Mouse (Mus musculus): ENCODE data around the gene Cox14. TPM values are rescaled to one million over a fixed set of nuclear protein-coding genes. Genes with fewer than 3 reads are reported as not detected.
"Not testable (repeated sequence)": the region's sequence is repeated elsewhere in the genome, so short reads cannot be mapped to it uniquely, and the experiment has no call there.

The Cox14 gene
- total RNA-seq, 2 experiments from 2014 or later, result 145 to 166 TPM

DNA sequence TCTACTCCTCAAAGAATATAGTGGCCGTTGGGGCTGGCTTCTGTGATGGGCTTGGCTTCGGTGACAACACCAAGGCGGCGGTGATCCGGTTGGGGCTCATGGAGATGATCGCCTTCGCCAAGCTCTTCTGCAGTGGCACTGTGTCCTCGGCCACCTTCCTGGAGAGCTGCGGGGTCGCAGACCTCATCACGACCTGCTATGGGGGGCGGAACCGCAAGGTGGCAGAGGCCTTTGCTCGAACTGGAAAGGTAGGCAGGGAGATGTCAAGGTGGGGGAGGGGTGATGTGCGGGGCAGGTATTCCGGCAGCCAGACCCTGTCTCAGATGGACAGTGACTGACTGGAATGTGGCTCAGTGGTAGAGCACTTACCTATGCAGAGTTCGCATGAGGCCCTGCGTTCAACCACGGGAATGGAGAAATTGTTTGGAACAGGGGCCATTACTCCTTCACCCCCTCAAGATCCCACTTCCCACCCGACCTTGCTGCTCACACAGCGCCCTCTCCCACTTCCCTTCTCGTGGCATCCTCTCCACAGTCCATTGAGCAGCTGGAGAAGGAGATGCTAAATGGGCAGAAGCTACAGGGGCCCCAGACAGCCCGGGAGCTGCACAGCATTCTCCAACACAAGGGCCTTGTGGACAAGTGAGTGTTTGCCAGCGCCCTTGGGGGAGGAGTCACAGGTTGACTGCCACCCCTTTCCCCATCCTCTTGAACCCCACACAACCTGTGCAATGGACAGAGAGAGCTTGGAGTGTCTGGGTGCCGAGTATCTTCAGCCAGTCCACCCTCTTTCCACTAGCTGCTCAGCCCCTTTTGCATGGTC is 3.3 kb upstream of the Cox14 start:
- intact Hi-C loops (cut with DNase I), result no loop called here
- Histone ChIP-seq H3K4me3 (peak overlapping the region; percentile 98), H3K27ac (peak overlapping the region; percentile 96)
- TF ChIP-seq CTCF (IDR thresholded peaks at IDR 0.05), result no peak
- no peak for DNase-seq

DNA sequence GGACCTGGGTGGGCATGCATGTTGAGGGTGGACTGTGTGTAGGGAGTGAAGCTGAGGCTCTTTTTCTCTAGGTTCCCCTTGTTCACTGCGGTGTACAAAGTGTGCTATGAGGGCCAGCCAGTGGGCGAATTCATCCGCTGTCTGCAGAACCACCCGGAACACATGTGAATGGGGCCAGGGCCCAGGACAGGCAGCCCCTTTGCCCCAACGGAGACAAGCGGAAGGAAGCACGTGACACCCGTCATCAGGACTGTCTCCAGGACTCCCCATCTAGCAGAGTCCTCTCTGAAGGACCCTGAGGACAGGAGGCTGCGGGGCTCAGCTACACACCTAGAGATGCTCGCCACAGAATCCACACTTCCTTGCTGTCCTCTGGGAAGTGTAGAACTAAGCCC is 2.3 kb upstream of the Cox14 start:
- DNase-seq, result no peak
- H3K4me3 ChIP-seq, result peak overlapping the region; percentile 98
- intact Hi-C loops (cut with DNase I), result no loop called here
- no peak for TF ChIP-seq CTCF (IDR thresholded peaks at IDR 0.05)
- peak overlapping the region; percentile 96 for H3K27ac ChIP-seq

DNA sequence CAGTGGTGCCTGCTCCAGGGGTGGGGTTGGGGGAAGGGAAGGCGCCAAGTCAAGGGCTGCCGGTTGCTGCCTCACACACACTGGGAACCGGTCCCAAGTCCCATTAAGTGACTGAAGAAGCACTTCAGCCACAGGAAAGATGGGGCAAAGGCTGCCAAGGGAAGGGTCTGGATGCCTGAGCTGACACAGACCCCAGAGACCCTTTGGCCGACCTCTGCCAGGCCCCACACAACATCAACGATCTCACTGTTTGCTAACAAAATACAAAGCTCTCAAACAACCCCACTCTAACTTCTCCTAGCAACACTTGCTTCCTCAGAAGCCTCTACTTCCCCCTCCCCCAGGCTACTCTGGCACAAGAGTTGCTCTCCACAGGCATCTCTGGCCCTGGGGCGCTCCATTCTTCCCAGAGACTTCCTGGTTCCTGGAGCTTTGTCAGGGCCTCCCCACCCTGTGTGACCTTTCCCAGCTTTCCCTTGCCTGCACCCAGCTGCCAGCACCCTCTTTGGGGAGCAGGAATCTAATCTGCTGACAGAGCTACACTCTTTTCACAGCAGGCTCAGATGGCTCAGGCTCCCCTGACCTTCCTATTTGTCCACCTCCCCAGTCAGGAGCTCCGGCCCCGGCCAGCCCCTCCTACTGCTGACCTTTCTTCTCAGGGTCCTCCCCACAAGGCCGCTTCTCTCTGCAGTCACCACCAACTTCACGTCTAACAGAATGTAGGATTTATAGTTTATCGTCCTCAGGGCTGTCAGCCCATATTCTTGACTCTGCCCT is 1.7 kb upstream of the Cox14 start:
- H3K4me3 ChIP-seq, result peak overlapping the region; percentile 98
- DNase-seq, result peak; percentile 90
- intact Hi-C loops (cut with DNase I), result no loop called here
- no peak for TF ChIP-seq CTCF (IDR thresholded peaks at IDR 0.05)
- peak overlapping the region; percentile 96 for H3K27ac ChIP-seq

DNA sequence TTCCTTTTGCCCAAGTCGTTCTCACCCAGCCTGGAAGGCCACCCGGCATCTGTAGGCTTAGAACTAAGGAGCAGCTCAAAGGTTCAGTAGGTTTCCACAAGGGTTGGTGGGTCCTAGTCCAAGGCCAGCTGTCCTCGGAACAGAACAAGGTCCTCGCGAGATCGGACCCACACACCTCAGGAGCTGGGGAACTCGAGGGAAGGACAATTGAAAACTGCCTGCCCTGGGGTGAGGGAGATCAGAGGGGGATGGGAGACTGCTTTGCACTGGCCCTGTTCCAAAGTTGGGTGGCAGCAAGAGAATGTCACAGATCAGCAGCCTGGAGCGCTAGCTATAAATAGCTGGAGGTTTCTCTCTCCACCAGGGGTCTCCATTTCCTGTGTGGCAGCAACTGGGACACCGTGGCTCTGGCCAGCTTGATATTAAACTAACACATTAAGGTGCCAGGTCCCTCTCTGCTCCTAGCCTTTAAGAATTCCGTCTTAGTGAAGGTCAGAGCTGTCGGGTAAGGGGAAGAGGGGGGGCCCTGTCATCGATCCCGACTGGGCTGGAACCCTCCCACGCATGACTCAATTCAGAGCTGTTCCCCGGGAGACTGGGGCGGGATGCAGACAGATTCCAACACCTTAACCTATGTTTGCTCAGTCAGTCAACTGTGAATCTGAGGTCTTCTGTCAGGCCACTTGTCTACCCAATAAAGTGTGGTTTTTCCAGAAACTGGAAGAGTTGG is 961 bp upstream of the Cox14 start:
- TF ChIP-seq CTCF (IDR thresholded peaks at IDR 0.05), result peak; percentile 64
- peak overlapping the region; percentile 96 for H3K27ac ChIP-seq
- DNase-seq, result peak; percentile 90
- intact Hi-C loops (cut with DNase I), result loop anchor here (5.0 kb wide), 1 partner anchor 178 kb away; no protein-coding TSS in a partner anchor
- peak overlapping the region; percentile 98 for H3K4me3 ChIP-seq

DNA sequence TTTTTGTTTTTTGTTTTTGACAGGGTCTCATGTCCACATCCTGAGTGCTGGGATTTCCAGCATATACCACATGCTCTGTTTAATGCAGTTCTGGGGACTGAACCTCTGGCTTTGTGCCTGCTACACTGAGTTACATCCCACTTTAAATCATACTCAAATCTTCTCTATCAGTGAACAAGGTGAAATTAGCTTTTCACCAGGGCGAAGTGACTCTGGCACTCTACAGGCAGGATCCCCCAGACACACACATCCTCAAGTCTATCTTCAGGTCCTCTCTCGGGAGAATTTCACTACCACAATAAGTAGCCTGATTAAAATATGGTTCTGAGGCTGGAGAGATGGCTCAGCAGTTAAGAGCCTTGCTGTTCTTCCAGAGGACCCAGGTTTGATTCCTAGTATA is 1.1 kb downstream of the Cox14 start:
- no peak for TF ChIP-seq CTCF (IDR thresholded peaks at IDR 0.05)
- DNase-seq, result no peak

DNA sequence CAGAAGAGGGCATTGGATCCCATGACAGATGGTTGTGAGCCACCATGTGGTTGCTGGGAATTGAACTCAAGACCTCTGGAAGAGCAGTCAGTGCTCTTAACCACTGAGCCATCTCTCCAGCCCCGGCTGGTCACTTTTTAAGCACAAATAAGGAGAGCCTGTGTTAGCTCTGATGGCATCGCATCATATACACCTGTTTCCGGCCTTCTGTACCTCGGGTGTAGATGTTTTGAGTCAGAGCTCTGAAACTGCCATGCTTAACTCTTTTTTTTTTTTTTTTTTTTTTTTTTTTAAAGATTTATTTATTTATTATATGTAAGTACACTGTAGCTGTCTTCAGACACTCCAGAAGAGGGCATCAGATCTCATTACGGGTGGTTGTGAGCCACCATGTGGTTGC is 1.6 kb downstream of the Cox14 start:
- intact Hi-C loops (cut with DNase I), result loop anchor here (5.0 kb wide), 1 partner anchor 175 kb away; no protein-coding TSS in a partner anchor
- Histone ChIP-seq H3K27ac (peak overlapping the region; percentile 96; the same call in 1 of the 2 replicates), H3K4me3 (peak overlapping the region; percentile 98)
- not testable (repeated sequence) for DNase-seq

More for the DNA sequence above, 1.1 kb downstream of the Cox14 start:
- intact Hi-C loops (cut with DNase I), result loop anchor here (5.0 kb wide), 1 partner anchor 176 kb away; no protein-coding TSS in a partner anchor
- Histone ChIP-seq H3K4me3 (peak overlapping the region; percentile 98), H3K27ac (peak overlapping the region; percentile 96)

DNA sequence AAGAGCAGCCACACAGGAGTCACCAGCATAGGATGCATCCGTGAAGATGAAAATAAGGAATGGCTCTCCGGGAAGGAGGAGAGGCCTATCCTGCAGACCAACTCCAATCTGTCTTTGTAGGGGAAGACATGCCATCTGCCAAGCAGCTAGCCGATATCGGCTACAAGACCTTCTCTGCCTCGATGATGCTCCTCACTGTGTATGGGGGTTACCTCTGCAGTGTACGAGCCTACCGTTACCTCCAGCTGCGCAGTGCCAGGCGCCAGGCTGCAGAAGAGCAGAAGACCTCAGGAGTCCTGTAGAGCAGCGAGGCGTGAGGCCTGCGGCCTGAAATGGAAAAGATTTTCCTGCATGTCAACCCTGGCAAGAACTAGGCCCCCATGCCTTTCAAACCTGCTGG is 2.1 kb downstream of the Cox14 start:
- intact Hi-C loops (cut with DNase I), result loop anchor here (5.0 kb wide), 1 partner anchor 175 kb away; no protein-coding TSS in a partner anchor
- Histone ChIP-seq H3K4me3 (peak overlapping the region; percentile 15; the same call in 1 of the 2 replicates), H3K27ac (no peak overlapping the region)
- DNase-seq, result no peak
- no peak for TF ChIP-seq CTCF (IDR thresholded peaks at IDR 0.05)

DNA sequence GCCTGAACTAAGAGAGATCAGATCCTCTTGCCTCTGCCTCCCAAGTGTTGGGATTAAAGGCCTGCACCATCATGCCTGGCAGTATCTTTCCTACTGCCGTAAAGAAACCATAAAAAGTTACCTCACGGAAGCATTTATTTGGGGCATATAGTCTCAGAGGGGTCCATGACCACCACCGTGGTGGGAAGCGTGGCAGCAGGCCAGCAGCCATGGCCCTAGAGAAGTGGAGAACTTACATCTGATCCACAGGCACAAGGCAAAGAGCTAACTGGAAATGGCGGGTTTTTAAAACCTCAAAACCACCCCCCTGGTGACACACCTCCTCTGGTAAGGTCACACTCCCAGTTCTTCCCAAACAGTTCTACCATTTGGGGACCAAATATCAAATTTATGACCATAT is 2.8 kb downstream of the Cox14 start:
- H3K27ac ChIP-seq, result no peak overlapping the region
- DNase-seq, result peak; percentile 39
- H3K4me3 ChIP-seq, result no peak overlapping the region
- TF ChIP-seq CTCF (IDR thresholded peaks at IDR 0.05), result no peak
- intact Hi-C loops (cut with DNase I), result loop anchor here (5.0 kb wide), 1 partner anchor 174 kb away; no protein-coding TSS in a partner anchor

DNA sequence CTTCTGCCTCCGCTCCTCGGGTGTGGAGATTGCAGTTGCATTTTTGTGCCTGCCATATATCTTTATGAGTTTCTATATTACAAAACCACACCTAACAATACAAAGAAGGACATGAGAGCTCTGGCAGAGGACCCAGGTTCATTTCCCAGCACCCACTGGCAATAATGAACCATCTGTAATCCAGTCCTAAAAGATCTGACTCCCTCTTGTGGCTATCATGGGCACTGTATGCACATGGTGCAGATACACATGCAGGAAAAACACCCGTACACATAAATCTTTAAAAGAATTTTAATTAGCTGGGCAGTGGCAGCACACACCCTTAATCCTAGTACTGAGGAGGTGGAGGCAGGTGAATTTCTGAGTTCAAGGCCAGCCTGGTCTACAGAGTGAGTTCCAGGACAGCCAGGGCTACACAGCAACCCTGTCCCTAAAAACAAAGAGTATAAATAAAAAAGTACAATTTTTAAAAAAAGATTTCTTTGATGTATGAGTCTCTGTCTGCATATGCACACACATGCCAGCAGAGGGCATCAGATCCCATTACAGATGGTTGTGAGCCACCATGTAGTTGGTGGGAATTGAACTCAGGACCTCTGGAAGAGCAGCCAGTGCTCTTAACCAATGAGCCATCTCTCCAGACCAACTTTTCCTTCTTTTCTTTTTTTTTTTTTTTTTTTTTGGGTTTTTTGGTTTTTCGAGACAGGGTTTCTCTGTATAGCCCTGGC is 3.8 kb downstream of the Cox14 start:
- Histone ChIP-seq H3K4me3 (no peak overlapping the region), H3K27ac (no peak overlapping the region)
- TF ChIP-seq CTCF (IDR thresholded peaks at IDR 0.05), result no peak
- no peak for DNase-seq
- intact Hi-C loops (cut with DNase I), result loop anchor here (5.0 kb wide), 1 partner anchor 173 kb away; no protein-coding TSS in a partner anchor

DNA sequence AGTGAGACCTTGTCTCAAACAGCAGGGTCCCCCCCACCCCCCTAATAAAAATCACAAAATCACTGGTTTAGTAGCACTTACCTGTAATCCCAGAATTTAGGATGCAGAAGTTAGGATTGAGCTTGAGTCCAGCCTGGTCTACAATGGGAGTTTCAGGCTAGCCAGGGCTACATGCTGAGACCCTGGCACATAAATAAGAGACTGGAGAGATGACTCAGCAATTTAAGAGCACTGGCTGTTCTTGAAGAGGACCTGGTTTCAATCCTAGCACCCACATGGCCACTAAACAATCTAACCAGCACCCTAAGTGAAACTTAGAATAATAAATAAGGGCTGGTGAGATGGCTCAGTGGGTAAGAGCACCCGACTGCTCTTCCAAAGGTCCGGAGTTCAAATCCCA is 5.7 kb downstream of the Cox14 start:
- intact Hi-C loops (cut with DNase I), result no loop called here
- no peak for DNase-seq
- TF ChIP-seq CTCF (IDR thresholded peaks at IDR 0.05), result no peak
- Histone ChIP-seq H3K27ac (no peak overlapping the region), H3K4me3 (no peak overlapping the region)

DNA sequence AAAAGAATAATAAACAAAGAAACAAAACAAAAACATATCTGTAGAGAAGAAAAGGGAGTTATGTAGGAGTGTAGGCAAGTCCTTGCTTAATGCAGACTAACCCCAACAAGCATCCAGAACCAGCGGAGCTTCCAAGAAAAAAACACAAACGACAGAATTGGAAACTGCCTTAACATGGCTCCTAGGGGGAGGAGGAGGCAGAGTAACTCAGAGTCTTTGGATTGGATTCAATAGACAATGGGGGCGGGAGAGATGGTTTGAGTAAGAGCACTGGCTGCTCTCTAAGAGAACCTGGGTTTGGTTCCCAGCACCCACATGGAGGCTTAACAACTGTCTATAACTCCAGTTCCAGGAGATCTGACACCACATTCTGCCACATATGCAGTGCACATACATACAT is 6.3 kb downstream of the Cox14 start:
- DNase-seq, result no peak
- Histone ChIP-seq H3K4me3 (no peak overlapping the region), H3K27ac (no peak overlapping the region)
- no peak for TF ChIP-seq CTCF (IDR thresholded peaks at IDR 0.05)
- intact Hi-C loops (cut with DNase I), result no loop called here

DNA sequence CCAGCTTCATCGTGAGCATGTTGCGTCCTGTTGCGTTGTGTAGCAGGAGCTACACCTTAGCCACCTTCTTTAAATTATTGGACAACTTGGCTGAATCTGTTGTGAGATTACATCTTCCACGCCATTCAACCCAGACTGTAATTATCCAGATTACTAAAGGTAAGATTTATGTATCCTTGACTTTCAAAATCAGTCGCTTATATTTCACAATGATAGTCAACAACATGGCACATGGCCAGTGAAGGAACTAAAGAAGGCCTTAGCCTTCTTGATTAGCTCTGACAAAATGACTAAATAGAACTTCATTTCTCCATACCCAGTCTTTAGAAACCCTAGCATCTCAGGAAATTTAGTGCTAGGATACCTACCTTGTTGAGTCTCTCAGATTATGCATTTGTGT is 7.8 kb downstream of the Cox14 start:
- Histone ChIP-seq H3K4me3 (no peak overlapping the region), H3K27ac (no peak overlapping the region)
- no peak for DNase-seq
- intact Hi-C loops (cut with DNase I), result no loop called here
- no peak for TF ChIP-seq CTCF (IDR thresholded peaks at IDR 0.05)

All from gastrocnemius, adult 2 months (tissue).